Mouse (Mus musculus): ENCODE results near the gene Steap3. TPM values are rescaled to one million over a fixed set of nuclear protein-coding genes. Genes with fewer than 3 reads are reported as not detected.

The Steap3 gene
- polyA plus RNA-seq, 1 experiment from 2014 or later, result 3.6 TPM

GRCm38 (mm10) chr1:120247351-120247750 lies 25.2 kb downstream of the Steap3 start:
- no peaks in the 10 kb centered on the region for H3K36me3 ChIP-seq
- no peak overlapping the region for H3K27ac ChIP-seq
- 76% methylated on average over 3 of the region's 3 CpGs for WGBS
- DNase-seq (ENCODE audit: low spot score), result no peak
- H3K9me3 ChIP-seq, result no peaks in the 10 kb centered on the region
- H3K4me3 ChIP-seq, result no peak overlapping the region
- H3K27me3 ChIP-seq (ENCODE audit: insufficient read depth, poor library complexity, severe bottlenecking), result no peaks in the 10 kb centered on the region
- 0 out of 2 replicates have a peak, but pooled peaks cover 3% of the 10 kb centered on the region for H3K4me1 ChIP-seq (replicated peaks)

- Histone ChIP-seq H3K4me3 (no peak overlapping the region), H3K4me1 (replicated peaks) (0 out of 2 replicates have a peak, but pooled peaks cover 3% of the 10 kb centered on the region), H3K9me3 (no peaks in the 10 kb centered on the region), H3K27ac (no peak overlapping the region), H3K27me3 (ENCODE audit: insufficient read depth, poor library complexity, severe bottlenecking) (no peaks in the 10 kb centered on the region), H3K36me3 (no peaks in the 10 kb centered on the region)
- no peak for DNase-seq (ENCODE audit: low spot score)
- 94% methylated on average over 8 of the region's 8 CpGs for WGBS
These were observed 25.6 kb downstream of the Steap3 start for GRCm38 (mm10) chr1:120246946-120247345.

- DNase-seq (ENCODE audit: low spot score), result no peak
- WGBS, result 62% methylated on average over 4 of the region's 4 CpGs
- H3K9me3 ChIP-seq, result no peaks in the 10 kb centered on the region
- no peaks in the 10 kb centered on the region for H3K27me3 ChIP-seq (ENCODE audit: insufficient read depth, poor library complexity, severe bottlenecking)
- H3K27ac ChIP-seq, result no peak overlapping the region
- 0 out of 2 replicates have a peak, but pooled peaks cover 3% of the 10 kb centered on the region for H3K4me1 ChIP-seq (replicated peaks)
- H3K36me3 ChIP-seq, result no peaks in the 10 kb centered on the region
- H3K4me3 ChIP-seq, result no peak overlapping the region
These were observed 26.8 kb downstream of the Steap3 start for GRCm38 (mm10) chr1:120245661-120246131.

GRCm38 (mm10) chr1:120244646-120245045 lies 27.9 kb downstream of the Steap3 start:
- Histone ChIP-seq H3K4me3 (no peak overlapping the region), H3K27ac (no peak overlapping the region), H3K27me3 (ENCODE audit: insufficient read depth, poor library complexity, severe bottlenecking) (no peaks in the 10 kb centered on the region), H3K4me1 (replicated peaks) (0 out of 2 replicates have a peak, but pooled peaks cover 3% of the 10 kb centered on the region), H3K9me3 (no peaks in the 10 kb centered on the region), H3K36me3 (no peaks in the 10 kb centered on the region)
- no peak for DNase-seq (ENCODE audit: low spot score)
- 90% methylated on average over 11 of the region's 11 CpGs for WGBS

- H3K4me1 ChIP-seq (replicated peaks), result 0 out of 2 replicates have a peak, but pooled peaks cover 3% of the 10 kb centered on the region
- no peak overlapping the region for H3K27ac ChIP-seq
- H3K4me3 ChIP-seq, result no peak overlapping the region
- no peaks in the 10 kb centered on the region for H3K9me3 ChIP-seq
- DNase-seq (ENCODE audit: low spot score), result no peak
- no peaks in the 10 kb centered on the region for H3K27me3 ChIP-seq (ENCODE audit: insufficient read depth, poor library complexity, severe bottlenecking)
- 78% methylated on average over 11 of the region's 11 CpGs for WGBS
- no peaks in the 10 kb centered on the region for H3K36me3 ChIP-seq
These were observed 28.5 kb downstream of the Steap3 start for GRCm38 (mm10) chr1:120243987-120244386.

GRCm38 (mm10) chr1:120237068-120237467 lies 35.4 kb downstream of the Steap3 start:
- no peak overlapping the region for H3K4me3 ChIP-seq
- no peaks in the 10 kb centered on the region for H3K36me3 ChIP-seq
- no peaks in the 10 kb centered on the region for H3K4me1 ChIP-seq (replicated peaks)
- WGBS, result 77% methylated on average over 1 of the region's 1 CpGs
- no peak overlapping the region for H3K27ac ChIP-seq
- no peak for DNase-seq (ENCODE audit: low spot score)
- H3K27me3 ChIP-seq (ENCODE audit: insufficient read depth, poor library complexity, severe bottlenecking), result no peaks in the 10 kb centered on the region
- no peaks in the 10 kb centered on the region for H3K9me3 ChIP-seq

GRCm38 (mm10) chr1:120236424-120236823 lies 36.1 kb downstream of the Steap3 start:
- H3K36me3 ChIP-seq, result no peaks in the 10 kb centered on the region
- no peaks in the 10 kb centered on the region for H3K27me3 ChIP-seq (ENCODE audit: insufficient read depth, poor library complexity, severe bottlenecking)
- no peak for DNase-seq (ENCODE audit: low spot score)
- no peak overlapping the region for H3K4me3 ChIP-seq
- no peaks in the 10 kb centered on the region for H3K4me1 ChIP-seq (replicated peaks)
- no peak overlapping the region for H3K27ac ChIP-seq
- H3K9me3 ChIP-seq, result no peaks in the 10 kb centered on the region
- 92% methylated on average over 14 of the region's 14 CpGs for WGBS

- Histone ChIP-seq H3K27ac (no peak overlapping the region), H3K9me3 (no peaks in the 10 kb centered on the region), H3K27me3 (ENCODE audit: insufficient read depth, poor library complexity, severe bottlenecking) (no peaks in the 10 kb centered on the region), H3K4me1 (replicated peaks) (no peaks in the 10 kb centered on the region), H3K4me3 (no peak overlapping the region), H3K36me3 (no peaks in the 10 kb centered on the region)
- 94% methylated on average over 6 of the region's 6 CpGs for whole genome bisulfite sequencing
- no peak for DNase-seq (ENCODE audit: low spot score)
These were observed 36.8 kb downstream of the Steap3 start for GRCm38 (mm10) chr1:120235631-120236215.

- Histone ChIP-seq H3K9me3 (no peaks in the 10 kb centered on the region), H3K4me3 (no peak overlapping the region), H3K27ac (no peak overlapping the region), H3K36me3 (no peaks in the 10 kb centered on the region), H3K4me1 (replicated peaks) (no peaks in the 10 kb centered on the region), H3K27me3 (ENCODE audit: insufficient read depth, poor library complexity, severe bottlenecking) (no peaks in the 10 kb centered on the region)
- DNase-seq (ENCODE audit: low spot score), result no peak
- 78% methylated on average over 6 of the region's 6 CpGs for whole genome bisulfite sequencing
These were observed 40.3 kb downstream of the Steap3 start for GRCm38 (mm10) chr1:120232170-120232569.

- Histone ChIP-seq H3K27ac (no peak overlapping the region), H3K9me3 (no peaks in the 10 kb centered on the region), H3K4me3 (no peak overlapping the region), H3K27me3 (ENCODE audit: insufficient read depth, poor library complexity, severe bottlenecking) (no peaks in the 10 kb centered on the region), H3K4me1 (replicated peaks) (no peaks in the 10 kb centered on the region), H3K36me3 (no peaks in the 10 kb centered on the region)
- WGBS, result 45% methylated on average over 6 of the region's 6 CpGs
- DNase-seq (ENCODE audit: low spot score), result peak; percentile 38
These were observed 41.2 kb downstream of the Steap3 start for GRCm38 (mm10) chr1:120231334-120231733.

GRCm38 (mm10) chr1:120229723-120230471 lies 42.6 kb downstream of the Steap3 start:
- DNase-seq (ENCODE audit: low spot score), result no peak
- 85% methylated on average over 10 of the region's 10 CpGs for WGBS
- H3K27ac ChIP-seq, result no peak overlapping the region

GRCm38 (mm10) chr1:120223613-120224012 lies 48.9 kb downstream of the Steap3 start:
- WGBS, result 79% methylated on average over 4 of the region's 4 CpGs
- H3K27me3 ChIP-seq (ENCODE audit: insufficient read depth, poor library complexity, severe bottlenecking), result no peaks in the 10 kb centered on the region
- no peaks in the 10 kb centered on the region for H3K9me3 ChIP-seq

More at GRCm38 (mm10) chr1:120229723-120230471, 42.6 kb downstream of the Steap3 start:
- no peaks in the 10 kb centered on the region for H3K9me3 ChIP-seq
- no peaks in the 10 kb centered on the region for H3K27me3 ChIP-seq (ENCODE audit: insufficient read depth, poor library complexity, severe bottlenecking)
- H3K36me3 ChIP-seq, result no peaks in the 10 kb centered on the region
- H3K4me1 ChIP-seq (replicated peaks), result no peaks in the 10 kb centered on the region
- no peak overlapping the region for H3K4me3 ChIP-seq

GRCm38 (mm10) chr1:120221285-120221684 lies 51.2 kb downstream of the Steap3 start:
- Histone ChIP-seq H3K27me3 (ENCODE audit: insufficient read depth, poor library complexity, severe bottlenecking) (no peaks in the 10 kb centered on the region), H3K4me3 (no peak overlapping the region), H3K36me3 (no peaks in the 10 kb centered on the region), H3K27ac (no peak overlapping the region), H3K9me3 (no peaks in the 10 kb centered on the region), H3K4me1 (replicated peaks) (peaks cover 6% of the 10 kb centered on the region; the same call in 1 of the 2 replicates)
- WGBS, result 52% methylated on average over 2 of the region's 2 CpGs
- no peak for DNase-seq (ENCODE audit: low spot score)

More at GRCm38 (mm10) chr1:120223613-120224012, 48.9 kb downstream of the Steap3 start:
- H3K36me3 ChIP-seq, result no peaks in the 10 kb centered on the region
- no peak for DNase-seq (ENCODE audit: low spot score)
- H3K4me3 ChIP-seq, result no peak overlapping the region
- H3K4me1 ChIP-seq (replicated peaks), result peaks cover 6% of the 10 kb centered on the region; the same call in 1 of the 2 replicates
- H3K27ac ChIP-seq, result no peak overlapping the region

All from hindbrain, embryonic 10.5 days (tissue).